Mouse (Mus musculus) testis, adult 2 months (tissue): ENCODE data around the gene Gm10570.

Source experiments
- CTCF ChIP-seq: fragments of 200-500 bp; IDR thresholded peaks from 2 replicates; pipeline ENCODE4 v1.5.1; 2012; ENCODE audit warnings: low read depth, mild to moderate bottlenecking, inconsistent platforms, low read length, moderate library complexity; ENCODE audit not compliant: control insufficient read depth, insufficient read depth, insufficient replicate concordance
- POLR2A ChIP-seq: fragments of 200-500 bp; IDR thresholded peaks from 2 replicates; pipeline ENCODE4 v1.6.1; 2012; ENCODE audit warnings: low read depth, mild to moderate bottlenecking, inconsistent platforms, low read length, moderate library complexity; ENCODE audit not compliant: control insufficient read depth

DNA sequence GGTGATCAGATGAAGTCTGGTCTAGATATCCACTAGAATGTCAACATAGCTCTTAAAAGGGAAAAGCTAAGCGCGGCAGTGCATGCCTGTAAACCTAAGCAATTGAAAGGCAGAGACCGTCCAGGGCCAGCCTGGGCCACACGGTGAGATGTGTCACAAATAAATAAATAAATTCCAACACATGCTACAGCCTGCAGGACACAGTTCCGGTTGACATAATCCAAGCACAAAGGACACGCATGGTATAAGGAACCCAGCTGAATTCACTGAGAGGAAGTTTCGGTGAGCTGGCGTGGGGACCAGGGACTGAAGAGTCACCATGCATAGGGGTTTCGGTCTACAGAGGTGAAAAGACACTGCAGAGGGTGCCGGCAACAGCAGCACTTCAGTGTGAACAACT lies 39.7 kb downstream of the Gm10570 start:
- TF ChIP-seq CTCF (no peak), POLR2A (no peak)
